Mouse (Mus musculus) embryonic stem cell, embryonic (primary cell): ENCODE results near the gene Mospd3.

Experiments
- CTCF ChIA-PET, 4 experiments: fragments of 300-600 bp in 2 of 4; fragments of 350-600 bp in 2 of 4; sonication (Branson Sonifier 250); formaldehyde crosslinking; loops; one replicate each; lab custom pipeline; 2022; ENCODE audit warnings: inconsistent platforms in 2 of 4; lab: Charles Lee
- POLR2A ChIA-PET, 4 experiments: fragments of 300-600 bp in 2 of 4; fragments of 350-600 bp in 2 of 4; sonication (Branson Sonifier 250); formaldehyde crosslinking; loops; one replicate each; lab custom pipeline; 2022; ENCODE audit warnings: antibody characterized with exemption in 4 of 4, inconsistent platforms in 1 of 4; lab: Charles Lee

Gene Mospd3

GRCm38 (mm10) chr5:137574470-137574901 is 26.4 kb downstream of the Mospd3 start:
- ChIA-PET POLR2A (interaction anchor here in 3 of 4 experiments (0.5 to 1.4 kb wide), 15 partner anchors 16 to 635 kb away, joined by 3 to 4 read pairs (median 3); partner anchors contain the start of genes Pop7 (in 2 of the 3), Fbxo24 (in 1 of the 3), Lrch4 (in 1 of the 3) and Mospd3 (in 1 of the 3)), CTCF (interaction anchor here in 3 of 4 experiments (0.6 to 1.7 kb wide), 13 partner anchors 9 to 434 kb away, joined by 3 to 12 read pairs (median 4); partner anchors contain the start of genes Gigyf1 (in 1 of the 3) and Pop7 (in 1 of the 3))

- POLR2A ChIA-PET, result interaction anchor here in 2 of 4 experiments (0.6 to 0.8 kb wide), 3 partner anchors 15 to 620 kb away, joined by 3 read pairs; no protein-coding TSS in a partner anchor
- CTCF ChIA-PET, result interaction anchor here in 2 of 4 experiments (0.6 to 1.5 kb wide), 3 partner anchors 58 to 189 kb away, joined by 3 read pairs; partner anchors contain the start of gene Pop7 (in 1 of the 2)
These were observed 29.9 kb downstream of the Mospd3 start for GRCm38 (mm10) chr5:137570691-137571586.

GRCm38 (mm10) chr5:137570181-137570580 is 30.7 kb downstream of the Mospd3 start:
- CTCF ChIA-PET, result interaction anchor here in 1 of 4 experiments (1.2 to 1.3 kb wide), 3 partner anchors 52 to 220 kb away, joined by 3 to 4 read pairs (median 4); partner anchors contain the start of genes Ephb4, Gigyf1 and Pop7
- POLR2A ChIA-PET, result interaction anchor here in 3 of 4 experiments (0.6 to 2.0 kb wide), 12 partner anchors 11 to 498 kb away, joined by 3 to 6 read pairs (median 3); partner anchors contain the start of genes Fbxo24 (in 1 of the 3), Lrch4 (in 1 of the 3), Pop7 (in 1 of the 3) and Serpine1 (in 1 of the 3)

GRCm38 (mm10) chr5:137569665-137570064 is 31.2 kb downstream of the Mospd3 start, which contains the start of gene Tfr2:
TSS of gene Tfr2 (plus strand) at chr5:137569840.
- ChIA-PET POLR2A (interaction anchor here in 3 of 4 experiments (0.6 to 2.0 kb wide), 17 partner anchors 10 to 1300 kb away, joined by 3 to 8 read pairs (median 3); partner anchors contain the start of genes Epo (in 1 of the 3), Fbxo24 (in 1 of the 3), Gnb2 (in 1 of the 3) and Lrch4 (in 1 of the 3)), CTCF (interaction anchor here in 3 of 4 experiments (0.6 to 1.3 kb wide), 7 partner anchors 13 to 305 kb away, joined by 3 to 4 read pairs (median 3); partner anchors contain the start of genes Ephb4 (in 1 of the 3), Gigyf1 (in 1 of the 3) and Pop7 (in 1 of the 3))

GRCm38 (mm10) chr5:137569031-137569430 is 31.8 kb downstream of the Mospd3 start:
- POLR2A ChIA-PET, result interaction anchor here in 3 of 4 experiments (0.6 to 2.0 kb wide), 14 partner anchors 10 to 625 kb away, joined by 3 to 8 read pairs (median 3); partner anchors contain the start of genes Epo (in 1 of the 3), Fbxo24 (in 1 of the 3), Gnb2 (in 1 of the 3) and Lrch4 (in 1 of the 3)
- CTCF ChIA-PET, result interaction anchor here in 2 of 4 experiments (0.6 to 1.3 kb wide), 6 partner anchors 13 to 1729 kb away, joined by 3 to 14 read pairs (median 4); partner anchors contain the start of genes Ephb4 (in 1 of the 2) and Gigyf1 (in 1 of the 2)

GRCm38 (mm10) chr5:137568223-137568798 is 32.5 kb downstream of the Mospd3 start:
- ChIA-PET POLR2A (interaction anchor here in 3 of 4 experiments (0.5 to 2.0 kb wide), 12 partner anchors 11 to 624 kb away, joined by 3 to 8 read pairs (median 4); partner anchors contain the start of genes Epo (in 1 of the 3), Gnb2 (in 1 of the 3) and Srrt (in 1 of the 3)), CTCF (interaction anchor here in 2 of 4 experiments (0.6 to 1.2 kb wide), 3 partner anchors 15 to 1730 kb away, joined by 3 to 14 read pairs (median 3); partner anchors contain the start of gene Actl6b (in 1 of the 2))

- CTCF ChIA-PET, result no interaction called here
- POLR2A ChIA-PET, result interaction anchor here in 2 of 4 experiments (0.5 to 1.2 kb wide), 4 partner anchors 29 to 210 kb away, joined by 3 read pairs; partner anchors contain the start of gene Pop7 (in 1 of the 2)
These were observed 34.4 kb downstream of the Mospd3 start for GRCm38 (mm10) chr5:137566416-137566815.

GRCm38 (mm10) chr5:137565744-137566143 is 35.1 kb downstream of the Mospd3 start:
- ChIA-PET POLR2A (interaction anchor here in 1 of 4 experiments (0.5 kb wide), 1 partner anchor 211 kb away, joined by 3 read pairs; no protein-coding TSS in a partner anchor), CTCF (interaction anchor here in 2 of 4 experiments (0.5 to 1.3 kb wide), 2 partner anchors 21 to 227 kb away, joined by 3 to 4 read pairs; no protein-coding TSS in a partner anchor)

- POLR2A ChIA-PET, result no interaction called here
These were observed 37.9 kb downstream of the Mospd3 start for GRCm38 (mm10) chr5:137562965-137563364.

GRCm38 (mm10) chr5:137561556-137561955 is 39.3 kb downstream of the Mospd3 start:
- ChIA-PET CTCF (interaction anchor here in 1 of 4 experiments (0.7 kb wide), 1 partner anchor 49 kb away, joined by 6 read pairs; no protein-coding TSS in a partner anchor), POLR2A (no interaction called here)

More at GRCm38 (mm10) chr5:137562965-137563364, 37.9 kb downstream of the Mospd3 start:
- CTCF ChIA-PET, result interaction anchor here in 1 of 4 experiments (0.5 kb wide), 1 partner anchor 459 kb away, joined by 3 read pairs; no protein-coding TSS in a partner anchor

- CTCF ChIA-PET, result interaction anchor here in 3 of 4 experiments (0.6 to 1.7 kb wide), 8 partner anchors 9 to 705 kb away, joined by 3 to 8 read pairs (median 4); partner anchors contain the start of gene Pop7 (in 1 of the 3)
- POLR2A ChIA-PET, result interaction anchor here in 3 of 4 experiments (0.5 to 1.6 kb wide), 6 partner anchors 9 to 87 kb away, joined by 3 to 4 read pairs (median 3); partner anchors contain the start of genes Fbxo24 (in 1 of the 3), Lrch4 (in 1 of the 3) and Sap25 (in 1 of the 3)
These were observed 47.0 kb downstream of the Mospd3 start for GRCm38 (mm10) chr5:137553898-137554297.

GRCm38 (mm10) chr5:137553411-137553837 is 47.4 kb downstream of the Mospd3 start, which contains the start of gene Actl6b:
TSS of gene Actl6b (plus strand) at chr5:137553517.
- POLR2A ChIA-PET, result interaction anchor here in 3 of 4 experiments (0.5 to 1.6 kb wide), 7 partner anchors 8 to 88 kb away, joined by 3 to 4 read pairs (median 3); partner anchors contain the start of genes Fbxo24 (in 1 of the 3), Gigyf1 (in 1 of the 3), Lrch4 (in 1 of the 3) and Sap25 (in 1 of the 3)
- CTCF ChIA-PET, result interaction anchor here in 3 of 4 experiments (0.6 to 1.7 kb wide), 9 partner anchors 8 to 706 kb away, joined by 3 to 8 read pairs (median 4); partner anchors contain the start of gene Pop7 (in 1 of the 3)

- CTCF ChIA-PET, result interaction anchor here in 3 of 4 experiments (0.6 to 1.7 kb wide), 6 partner anchors 15 to 429 kb away, joined by 3 to 6 read pairs (median 4); partner anchors contain the start of gene Pop7 (in 1 of the 3)
- POLR2A ChIA-PET, result interaction anchor here in 2 of 4 experiments (0.6 to 1.6 kb wide), 4 partner anchors 8 to 75 kb away, joined by 3 read pairs; partner anchors contain the start of genes Fbxo24 (in 1 of the 2), Gigyf1 (in 1 of the 2) and Lrch4 (in 1 of the 2)
These were observed 47.9 kb downstream of the Mospd3 start for GRCm38 (mm10) chr5:137553000-137553399.

- POLR2A ChIA-PET, result interaction anchor here in 1 of 4 experiments (1.3 kb wide), 1 partner anchor 12 kb away, joined by 4 read pairs; no protein-coding TSS in a partner anchor
- CTCF ChIA-PET, result interaction anchor here in 1 of 4 experiments (0.7 kb wide), 1 partner anchor 176 kb away, joined by 6 read pairs; no protein-coding TSS in a partner anchor
These were observed 49.7 kb downstream of the Mospd3 start for GRCm38 (mm10) chr5:137551119-137551518.

GRCm38 (mm10) chr5:137549840-137550239 is 51.0 kb downstream of the Mospd3 start:
- POLR2A ChIA-PET, result interaction anchor here in 3 of 4 experiments (0.6 to 2.0 kb wide), 5 partner anchors 9 to 48 kb away, joined by 3 to 6 read pairs (median 3); partner anchors contain the start of gene Gigyf1 (in 1 of the 3)
- CTCF ChIA-PET, result interaction anchor here in 2 of 4 experiments (1.0 to 1.1 kb wide), 2 partner anchors 10 to 37 kb away, joined by 3 read pairs; no protein-coding TSS in a partner anchor
